Mouse (Mus musculus) hindbrain, embryonic 14.5 days (tissue): Measurements from ENCODE around the gene Cdc42ep3. TPM values are rescaled to one million over a fixed set of nuclear protein-coding genes. Genes with fewer than 3 reads are reported as not detected.

Experiments used
- ATAC-seq: fragments of 200-750 bp; cut with Nextera tagmentation; 2 replicates; pipeline ENCODE4 v1.8.0; 2017; ENCODE audit warnings: moderate number of reproducible peaks, mild to moderate bottlenecking, moderate TSS enrichment, moderate library complexity; ENCODE audit not compliant: low FRiP score
- DNase-seq: peaks from one replicate; pipeline ENCODE4 v3.0.0-alpha.2; 2015; ENCODE audit warnings: low spot score
- H3K27ac ChIP-seq: fragments of 300-500 bp; sonication (generic); 2 replicates; pipeline ENCODE4 v1.5.1; 2014; ENCODE audit warnings: mild to moderate bottlenecking, moderate library complexity
- H3K27me3 ChIP-seq: fragments of 300-500 bp; sonication (generic); 2 replicates; pipeline ENCODE4 v1.6.1; 2014; ENCODE audit warnings: mild to moderate bottlenecking, low read length, mixed read lengths; ENCODE audit not compliant: control insufficient read depth, insufficient read depth
- H3K36me3 ChIP-seq: fragments of 300-500 bp; sonication (generic); replicated peaks from 2 replicates; pipeline ENCODE4 v1.6.1; 2014; ENCODE audit not compliant: control insufficient read depth, insufficient read depth
- H3K4me1 ChIP-seq: fragments of 300-500 bp; sonication (generic); replicated peaks from 2 replicates; pipeline ENCODE4 v1.6.1; 2014; ENCODE audit warnings: antibody characterized with exemption, low read length, mixed read lengths; ENCODE audit not compliant: control insufficient read depth, insufficient read depth
- H3K4me2 ChIP-seq: fragments of 300-500 bp; sonication (generic); replicated peaks from 2 replicates; pipeline ENCODE4 v1.6.1; 2014; ENCODE audit warnings: mild to moderate bottlenecking, moderate library complexity
- H3K4me3 ChIP-seq: fragments of 300-500 bp; sonication (generic); replicated peaks from 2 replicates; pipeline ENCODE4 v1.5.1; 2014; ENCODE audit warnings: mild to moderate bottlenecking, low read length
- H3K9ac ChIP-seq: fragments of 300-500 bp; sonication (generic); 2 replicates; pipeline ENCODE4 v1.6.1; 2014
- H3K9me3 ChIP-seq: fragments of 300-500 bp; sonication (generic); 2 replicates; pipeline ENCODE4 v1.6.1; 2016; ENCODE audit warnings: low read length; ENCODE audit not compliant: control insufficient read depth
- WGBS: fragments of 180-500 bp; shearing (Covaris S2); extraction: QIAGEN DNeasy Blood & Tissue Kit; methylation state at CpG from one replicate; pipeline ENCODE4 v1.1.7; 2014; 5-methylcytosine and 5-hydroxymethylcytosine counted together
- polyA plus RNA-seq: library from polyadenylated mRNA; unstranded; fragments of >200 nt; fragmentation: Nextera tagmentation; extraction: Ambion mirVana; gene quantifications from 2 replicates; pipeline ENCODE4 v1.2.1, GENCODE M21; 2014

The Cdc42ep3 gene
- polyA plus RNA-seq, 1 experiment from 2014 or later, result 50.5 TPM

GRCm38 (mm10) chr17:79332864-79333263, 22.0 kb downstream of the Cdc42ep3 start:
- Histone ChIP-seq H3K36me3 (peaks cover 40% of the 10 kb centered on the region), H3K9me3 (no peaks in the 10 kb centered on the region), H3K27me3 (no peaks in the 10 kb centered on the region), H3K4me1 (no peaks in the 10 kb centered on the region), H3K27ac (no peak overlapping the region), H3K4me3 (no peak overlapping the region), H3K4me2 (no peak overlapping the region), H3K9ac (no peak overlapping the region)
- WGBS, result 93% methylated on average over 3 of the region's 3 CpGs
- no peak for ATAC-seq
- DNase-seq, result no peak

GRCm38 (mm10) chr17:79330397-79330796, 24.5 kb downstream of the Cdc42ep3 start:
- no peak overlapping the region for H3K9ac ChIP-seq
- no peak overlapping the region for H3K4me3 ChIP-seq
- H3K4me2 ChIP-seq, result no peak overlapping the region
- WGBS, result 96% methylated on average over 2 of the region's 2 CpGs
- ATAC-seq, result no peak
- H3K27me3 ChIP-seq, result no peaks in the 10 kb centered on the region
- no peaks in the 10 kb centered on the region for H3K9me3 ChIP-seq
- peaks cover 35% of the 10 kb centered on the region for H3K36me3 ChIP-seq
- no peak for DNase-seq
- H3K27ac ChIP-seq, result no peak overlapping the region
- no peaks in the 10 kb centered on the region for H3K4me1 ChIP-seq

- Histone ChIP-seq H3K27me3 (no peaks in the 10 kb centered on the region), H3K4me2 (no peak overlapping the region), H3K9me3 (no peaks in the 10 kb centered on the region), H3K4me3 (no peak overlapping the region), H3K27ac (no peak overlapping the region), H3K4me1 (no peaks in the 10 kb centered on the region), H3K9ac (no peak overlapping the region; the same call in 1 of the 2 replicates), H3K36me3 (peaks cover 1% of the 10 kb centered on the region; the same call in 1 of the 2 replicates)
- DNase-seq (no peak), ATAC-seq (peak; percentile 75)
- WGBS, result 62% methylated on average over 4 of the region's 4 CpGs
These were observed 28.0 kb downstream of the Cdc42ep3 start for GRCm38 (mm10) chr17:79326868-79327376.

GRCm38 (mm10) chr17:79317085-79317751, 37.7 kb downstream of the Cdc42ep3 start:
- DNase-seq, result no peak

GRCm38 (mm10) chr17:79315415-79316094, 39.3 kb downstream of the Cdc42ep3 start:
- H3K4me2 ChIP-seq, result no peak overlapping the region
- H3K4me3 ChIP-seq, result no peak overlapping the region
- no peaks in the 10 kb centered on the region for H3K27me3 ChIP-seq
- no peak for DNase-seq
- no peaks in the 10 kb centered on the region for H3K4me1 ChIP-seq
- WGBS, result 70% methylated on average over 4 of the region's 4 CpGs
- H3K9ac ChIP-seq, result no peak overlapping the region
- ATAC-seq, result no peak
- H3K27ac ChIP-seq, result no peak overlapping the region
- no peaks in the 10 kb centered on the region for H3K36me3 ChIP-seq
- no peaks in the 10 kb centered on the region for H3K9me3 ChIP-seq

More at GRCm38 (mm10) chr17:79317085-79317751, 37.7 kb downstream of the Cdc42ep3 start:
- Histone ChIP-seq H3K4me2 (no peak overlapping the region), H3K4me3 (no peak overlapping the region), H3K4me1 (no peaks in the 10 kb centered on the region), H3K27me3 (no peaks in the 10 kb centered on the region), H3K9me3 (no peaks in the 10 kb centered on the region), H3K36me3 (no peaks in the 10 kb centered on the region), H3K27ac (no peak overlapping the region), H3K9ac (no peak overlapping the region)
- ATAC-seq, result no peak
- WGBS, result 74% methylated on average over 12 of the region's 12 CpGs

GRCm38 (mm10) chr17:79310465-79310864, 44.4 kb downstream of the Cdc42ep3 start:
- 93% methylated on average over 1 of the region's 1 CpGs for WGBS
- no peaks in the 10 kb centered on the region for H3K36me3 ChIP-seq
- no peak overlapping the region for H3K9ac ChIP-seq
- DNase-seq (no peak), ATAC-seq (no peak)
- no peaks in the 10 kb centered on the region for H3K9me3 ChIP-seq
- H3K27me3 ChIP-seq, result no peaks in the 10 kb centered on the region
- no peak overlapping the region for H3K4me2 ChIP-seq
- H3K4me3 ChIP-seq, result no peak overlapping the region
- H3K27ac ChIP-seq, result no peak overlapping the region
- H3K4me1 ChIP-seq, result no peaks in the 10 kb centered on the region

- no peak overlapping the region for H3K4me2 ChIP-seq
- H3K9ac ChIP-seq, result no peak overlapping the region
- H3K27me3 ChIP-seq, result no peaks in the 10 kb centered on the region
- no peaks in the 10 kb centered on the region for H3K4me1 ChIP-seq
- no peak for DNase-seq
- H3K36me3 ChIP-seq, result no peaks in the 10 kb centered on the region
- H3K4me3 ChIP-seq, result no peak overlapping the region
- ATAC-seq, result no peak
- no peak overlapping the region for H3K27ac ChIP-seq
- 97% methylated on average over 1 of the region's 1 CpGs for WGBS
- no peaks in the 10 kb centered on the region for H3K9me3 ChIP-seq
These were observed 45.4 kb downstream of the Cdc42ep3 start for GRCm38 (mm10) chr17:79309506-79309905.

- no peak for DNase-seq
These were observed 49.2 kb downstream of the Cdc42ep3 start for GRCm38 (mm10) chr17:79305644-79306043.

GRCm38 (mm10) chr17:79303744-79304497, 51.0 kb downstream of the Cdc42ep3 start:
- no peaks in the 10 kb centered on the region for H3K36me3 ChIP-seq
- no peak for ATAC-seq
- WGBS, result 94% methylated on average over 17 of the region's 17 CpGs

More at GRCm38 (mm10) chr17:79305644-79306043, 49.2 kb downstream of the Cdc42ep3 start:
- no peaks in the 10 kb centered on the region for H3K9me3 ChIP-seq
- no peak overlapping the region for H3K4me3 ChIP-seq
- 70% methylated on average over 7 of the region's 7 CpGs for WGBS
- no peaks in the 10 kb centered on the region for H3K27me3 ChIP-seq
- H3K4me1 ChIP-seq, result no peaks in the 10 kb centered on the region
- H3K4me2 ChIP-seq, result no peak overlapping the region
- no peaks in the 10 kb centered on the region for H3K36me3 ChIP-seq
- H3K9ac ChIP-seq, result no peak overlapping the region
- ATAC-seq, result peak; percentile 34; the same call in 1 of the 2 replicates
- no peak overlapping the region for H3K27ac ChIP-seq

More at GRCm38 (mm10) chr17:79303744-79304497, 51.0 kb downstream of the Cdc42ep3 start:
- no peak overlapping the region for H3K4me2 ChIP-seq
- no peak for DNase-seq
- no peak overlapping the region for H3K4me3 ChIP-seq
- H3K9me3 ChIP-seq, result no peaks in the 10 kb centered on the region
- no peaks in the 10 kb centered on the region for H3K27me3 ChIP-seq
- no peaks in the 10 kb centered on the region for H3K4me1 ChIP-seq
- H3K27ac ChIP-seq, result no peak overlapping the region
- no peak overlapping the region for H3K9ac ChIP-seq
